Mouse (Mus musculus): Measurements from ENCODE around the gene Dot1l. TPM values are rescaled to one million over a fixed set of nuclear protein-coding genes. Genes with fewer than 3 reads are reported as not detected.
A peak's percentile ranks its signal among the peaks of the same experiment; 100 is the strongest.
"Not testable (repeated sequence)": the region's sequence is repeated elsewhere in the genome, so short reads cannot be mapped to it uniquely, and the experiment has no call there.

Dot1l gene
- total RNA-seq, 2 experiments from 2014 or later = 8.0 to 15.6 TPM

DNA sequence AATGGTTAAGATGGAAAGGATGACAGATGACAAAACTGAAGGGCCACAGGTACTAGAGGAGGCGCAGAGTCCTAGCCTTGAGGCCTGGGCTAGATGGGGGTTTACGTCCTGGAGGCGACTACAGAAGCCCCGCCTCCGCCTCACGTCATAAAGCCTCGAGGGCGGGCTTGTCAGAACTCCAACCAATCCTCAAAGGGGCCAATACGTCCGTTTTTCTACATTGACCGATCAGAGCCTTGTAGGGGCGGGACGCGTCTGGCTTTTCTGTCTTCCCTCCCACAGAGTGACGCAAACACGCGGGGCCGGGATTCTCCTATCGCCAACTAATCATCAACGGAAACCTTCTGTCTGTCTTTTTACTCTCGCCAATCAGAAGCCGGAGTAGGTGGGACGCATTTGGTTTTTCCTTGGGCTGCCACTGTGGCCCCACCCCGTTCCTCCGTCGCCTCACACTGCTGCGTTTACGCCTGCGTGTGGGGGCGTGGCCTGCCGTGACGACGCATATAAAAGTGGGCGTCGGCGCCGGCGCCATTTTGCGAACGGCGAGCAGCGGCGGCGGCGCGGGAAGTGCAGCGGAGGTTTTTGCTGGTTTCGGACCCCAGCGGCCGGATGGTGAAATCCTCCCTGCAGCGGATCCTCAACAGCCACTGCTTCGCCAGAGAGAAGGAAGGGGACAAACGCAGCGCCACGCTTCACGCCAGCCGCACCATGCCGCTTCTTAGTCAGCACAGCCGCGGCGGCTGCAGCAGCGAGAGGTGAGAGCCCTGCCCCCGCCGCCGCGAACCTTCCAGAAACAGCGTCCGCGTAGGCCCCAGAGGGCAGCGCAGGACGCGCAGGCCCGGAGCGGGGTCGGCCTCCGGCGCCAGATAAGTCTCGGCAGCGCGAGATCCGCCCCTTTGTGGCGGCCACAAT, 71.4 kb downstream of the Dot1l start, which contains the start of gene Oaz1:
Gene Oaz1, plus strand, starts transcription at position 506 of the 912 bp plus-strand sequence.
- peak; percentile 84 for ATAC-seq (replicated peaks; ENCODE audit: low FRiP score, poor library complexity, severe bottlenecking)

- ATAC-seq (replicated peaks; ENCODE audit: low FRiP score, poor library complexity, severe bottlenecking) = no peak
Observed at GRCm38 (mm10) chr10:80827063-80827869, 72.3 kb downstream of the Dot1l start.

DNA sequence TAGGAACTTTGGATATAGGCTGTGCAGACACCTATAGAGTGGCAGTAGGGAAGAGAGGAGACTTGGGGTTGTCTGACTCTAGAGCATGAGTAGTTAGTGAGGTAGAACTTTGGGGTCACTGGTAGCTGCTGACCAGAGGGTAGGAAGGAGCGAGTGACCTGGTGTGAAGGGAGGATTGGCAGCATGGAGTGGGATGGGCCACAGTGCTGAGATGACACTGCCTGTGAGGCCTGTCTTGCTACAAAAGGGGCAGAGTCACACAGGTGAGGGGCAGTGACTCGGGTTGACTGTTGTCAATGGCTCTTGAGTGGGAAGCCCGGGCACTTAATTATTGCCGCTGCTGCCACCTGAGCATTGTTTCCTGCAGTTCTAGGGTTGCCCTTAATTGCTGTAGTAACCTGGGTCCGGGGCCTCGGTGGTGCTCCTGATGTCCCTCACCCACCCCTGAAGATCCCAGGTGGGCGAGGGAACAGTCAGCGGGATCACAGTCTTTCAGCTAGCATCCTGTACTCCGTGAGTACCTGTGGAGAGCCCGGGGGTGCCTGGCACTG, 72.9 kb downstream of the Dot1l start:
- ATAC-seq (replicated peaks; ENCODE audit: low FRiP score, poor library complexity, severe bottlenecking) = no peak

GRCm38 (mm10) chr10:80828587-80828986, 73.6 kb downstream of the Dot1l start:
- ATAC-seq (replicated peaks; ENCODE audit: low FRiP score, poor library complexity, severe bottlenecking) = not testable (repeated sequence)

GRCm38 (mm10) chr10:80829359-80830278, 74.6 kb downstream of the Dot1l start:
- ATAC-seq (replicated peaks; ENCODE audit: low FRiP score, poor library complexity, severe bottlenecking) = no peak

DNA sequence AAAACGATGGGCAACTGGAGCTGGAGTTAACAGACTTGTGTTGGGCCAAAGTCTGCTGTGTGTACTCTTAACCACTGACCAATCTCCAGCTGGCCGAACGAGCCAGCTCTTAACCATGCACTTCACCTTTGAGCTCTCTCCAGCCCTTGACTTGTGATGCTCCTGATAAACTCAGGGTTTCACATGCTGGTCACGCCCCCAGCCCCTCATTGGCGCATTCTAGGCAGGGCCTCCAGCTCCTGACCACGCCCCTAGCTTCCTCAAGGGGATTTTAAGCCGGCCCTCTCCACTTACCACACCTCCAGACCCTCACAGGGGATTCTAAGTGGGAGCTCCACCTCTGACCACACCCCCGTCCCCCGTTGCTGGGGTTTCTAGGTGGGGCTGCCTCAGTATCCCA, 76.1 kb downstream of the Dot1l start:
- ATAC-seq (replicated peaks; ENCODE audit: low FRiP score, poor library complexity, severe bottlenecking) = no peak

DNA sequence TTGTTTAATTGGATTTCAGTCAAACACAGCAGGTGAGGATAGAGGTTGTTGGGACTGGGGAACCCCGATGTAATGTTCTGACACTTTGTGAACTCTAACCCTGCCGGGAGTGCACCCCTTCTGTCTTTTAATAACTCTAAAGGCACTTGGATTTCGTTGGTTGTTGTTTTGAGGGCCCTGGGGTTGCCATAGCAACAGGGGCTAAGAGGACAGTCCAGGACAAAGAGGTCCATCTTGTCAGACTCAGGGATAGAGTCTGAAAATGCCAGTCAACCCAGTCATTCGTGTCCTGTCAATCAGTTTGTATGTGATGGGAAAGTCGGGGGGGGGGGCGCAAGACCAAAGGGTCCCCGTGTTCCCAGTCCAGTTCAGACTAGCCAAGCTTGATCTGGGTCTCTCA, 77.8 kb downstream of the Dot1l start:
- no peak for ATAC-seq (replicated peaks; ENCODE audit: low FRiP score, poor library complexity, severe bottlenecking)

DNA sequence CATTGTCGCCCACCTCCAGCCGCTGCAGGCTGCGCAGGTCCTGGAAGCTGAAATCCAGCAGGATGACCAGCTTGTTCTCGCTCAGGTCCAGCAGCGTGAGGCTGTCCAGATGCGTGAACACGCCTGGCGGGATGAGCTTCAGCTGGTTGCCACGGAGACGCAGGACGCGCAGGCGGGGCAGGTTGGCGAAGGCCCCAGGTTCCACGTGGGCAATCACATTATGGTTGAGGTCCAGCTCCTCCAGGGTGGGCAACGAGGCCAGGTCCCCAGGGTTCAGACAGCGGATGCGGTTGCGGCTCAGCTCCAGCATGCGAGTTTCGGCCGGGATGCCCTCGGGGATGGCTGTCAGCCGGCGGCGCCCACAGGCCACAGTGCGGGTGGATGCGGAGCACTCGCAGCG, 80.6 kb downstream of the Dot1l start:
- ATAC-seq (replicated peaks; ENCODE audit: low FRiP score, poor library complexity, severe bottlenecking) = no peak

DNA sequence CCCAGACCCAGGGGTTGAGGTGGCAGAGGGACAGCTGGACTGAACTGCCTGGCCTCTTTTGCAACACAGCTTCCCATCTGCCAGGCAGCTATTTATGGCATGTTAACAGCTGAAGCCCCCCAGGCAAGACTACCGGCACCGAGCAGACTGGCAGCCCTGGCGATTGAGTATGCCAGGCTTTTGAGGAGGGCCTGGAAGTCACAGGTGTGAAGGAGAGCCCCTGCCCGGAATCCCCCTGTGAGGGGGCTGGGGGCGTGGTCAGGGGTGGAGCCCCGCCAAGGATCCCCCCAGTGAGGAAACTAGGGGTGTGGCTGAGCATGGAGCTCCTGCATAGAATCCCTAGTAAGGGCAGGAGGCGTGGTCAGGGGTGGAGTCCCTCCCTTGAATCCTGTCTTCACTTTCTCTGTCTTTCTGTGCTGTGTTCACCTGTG, 82.0 kb downstream of the Dot1l start:
- ATAC-seq (replicated peaks; ENCODE audit: low FRiP score, poor library complexity, severe bottlenecking) = no peak

- ATAC-seq (replicated peaks; ENCODE audit: low FRiP score, poor library complexity, severe bottlenecking) = no peak
Observed at GRCm38 (mm10) chr10:80837827-80838226, 82.8 kb downstream of the Dot1l start.

DNA sequence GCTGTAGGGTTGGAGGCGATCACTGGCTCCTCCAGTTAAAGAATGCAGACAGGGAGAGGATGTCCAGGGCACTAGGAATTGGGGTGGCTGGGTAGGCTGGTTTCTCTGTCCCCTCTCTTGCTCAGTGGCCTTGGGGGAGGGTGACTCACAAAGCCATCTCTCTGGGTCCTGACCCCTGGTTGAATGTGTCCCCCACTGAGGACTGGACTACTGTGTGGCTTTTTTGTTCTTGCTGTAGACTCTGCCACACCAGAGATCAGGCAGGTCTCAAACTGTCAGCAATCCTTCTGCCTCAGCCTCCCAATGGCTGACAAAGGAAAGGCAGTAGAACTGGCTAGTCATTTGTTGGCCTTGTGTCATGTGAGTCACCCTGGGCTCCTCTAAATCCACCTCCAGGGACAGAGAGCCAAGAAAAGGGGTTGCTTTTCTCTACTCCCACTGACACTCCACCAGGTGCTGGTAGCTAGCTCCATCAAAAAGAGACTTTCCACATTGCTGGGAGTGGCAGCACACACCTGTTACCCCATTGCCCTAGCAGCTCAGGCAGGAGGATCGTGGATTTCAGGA, 83.4 kb downstream of the Dot1l start:
- no peak for ATAC-seq (replicated peaks; ENCODE audit: low FRiP score, poor library complexity, severe bottlenecking)

- no peak for ATAC-seq (replicated peaks; ENCODE audit: low FRiP score, poor library complexity, severe bottlenecking)
Observed at GRCm38 (mm10) chr10:80839848-80840247, 84.8 kb downstream of the Dot1l start.

- ATAC-seq (replicated peaks; ENCODE audit: low FRiP score, poor library complexity, severe bottlenecking) = no peak
Observed at GRCm38 (mm10) chr10:80841685-80842084, 86.7 kb downstream of the Dot1l start.

- ATAC-seq (replicated peaks; ENCODE audit: low FRiP score, poor library complexity, severe bottlenecking) = no peak
Observed at GRCm38 (mm10) chr10:80842334-80842733, 87.3 kb downstream of the Dot1l start.

DNA sequence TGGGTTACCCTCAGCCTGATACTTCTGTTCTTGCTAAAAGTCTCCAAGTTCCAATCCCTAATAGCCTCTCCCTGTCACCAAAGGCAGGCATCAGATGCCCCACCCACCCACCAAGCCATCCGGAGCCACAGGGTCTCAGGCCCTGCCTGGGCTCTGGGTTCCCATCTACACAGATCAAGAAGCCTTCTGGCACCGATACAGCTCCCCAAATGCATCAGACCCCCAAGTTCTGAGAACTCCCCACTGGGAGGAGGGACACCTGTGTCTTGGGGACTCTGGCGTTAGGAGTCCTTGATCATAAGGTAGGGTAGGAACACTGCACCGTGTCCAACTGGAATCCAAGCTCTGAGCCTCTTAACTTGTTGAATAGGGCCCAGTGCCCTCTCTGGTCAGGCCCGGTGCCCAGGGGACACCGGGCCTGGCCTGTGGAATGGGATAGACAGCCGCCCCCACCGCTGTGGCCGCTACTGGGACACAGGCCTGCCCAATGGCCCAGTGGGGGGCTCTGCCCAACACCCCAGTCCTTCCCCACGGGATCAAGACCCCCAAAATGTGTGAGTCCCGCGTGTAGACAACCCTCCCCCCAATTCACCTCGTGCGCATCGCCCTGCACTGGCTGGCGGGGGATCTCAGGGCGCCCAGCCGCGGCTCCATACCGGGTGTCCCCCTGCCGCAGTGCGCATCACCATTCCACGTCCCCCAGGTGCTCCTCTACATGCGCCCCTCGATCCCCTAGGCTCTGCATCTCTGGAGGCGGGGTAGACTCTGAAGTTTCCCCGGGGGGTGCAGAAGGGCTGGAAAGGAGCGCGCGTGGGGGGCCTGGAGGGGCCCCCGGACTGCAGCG, 88.3 kb downstream of the Dot1l start:
- no peak for ATAC-seq (replicated peaks; ENCODE audit: low FRiP score, poor library complexity, severe bottlenecking)

DNA sequence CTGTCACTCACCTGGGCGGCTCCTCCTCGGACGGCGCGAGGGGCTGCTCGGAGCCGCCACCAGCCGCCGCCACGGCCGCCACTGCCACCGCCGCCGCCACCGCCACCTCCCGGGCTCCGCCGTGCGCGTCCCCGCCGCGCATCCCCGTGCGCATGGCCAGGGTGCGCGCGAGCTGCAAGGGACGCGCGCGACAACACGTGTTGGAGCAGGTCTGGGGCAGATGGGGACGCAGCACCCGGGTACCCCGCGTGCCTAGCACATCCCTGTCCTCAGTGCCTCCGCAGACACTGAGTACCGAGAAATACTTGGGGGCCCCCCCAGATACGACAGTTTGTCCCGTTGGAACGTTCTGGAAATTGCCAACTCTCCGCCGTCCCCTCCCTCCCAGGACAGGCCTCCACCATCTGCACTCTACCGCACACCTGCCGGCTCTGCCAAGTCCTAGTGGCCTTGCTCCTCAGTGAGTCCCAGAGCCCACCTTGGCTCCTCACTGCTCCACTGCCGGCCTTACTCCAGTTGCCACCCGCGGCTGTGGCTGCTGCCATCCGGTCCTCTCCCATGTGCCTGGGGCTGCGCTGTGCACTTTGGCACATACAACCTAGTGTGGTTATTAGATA, 89.0 kb downstream of the Dot1l start, which contains the start of gene Lingo3:
Gene Lingo3, minus strand, starts transcription at position 109 of the 617 bp plus-strand sequence.
- no peak for ATAC-seq (replicated peaks; ENCODE audit: low FRiP score, poor library complexity, severe bottlenecking)

Measured in erythroblast, adult 5-6 weeks (primary cell).